Mouse (Mus musculus): ENCODE measurements at regions not wholly inside any gene's neighbourhood (a gene's known extent, or its start where the extent isn't known, plus 50 kb on each side); places are given as distances from the start of the nearest gene placed in this dataset.

DNA sequence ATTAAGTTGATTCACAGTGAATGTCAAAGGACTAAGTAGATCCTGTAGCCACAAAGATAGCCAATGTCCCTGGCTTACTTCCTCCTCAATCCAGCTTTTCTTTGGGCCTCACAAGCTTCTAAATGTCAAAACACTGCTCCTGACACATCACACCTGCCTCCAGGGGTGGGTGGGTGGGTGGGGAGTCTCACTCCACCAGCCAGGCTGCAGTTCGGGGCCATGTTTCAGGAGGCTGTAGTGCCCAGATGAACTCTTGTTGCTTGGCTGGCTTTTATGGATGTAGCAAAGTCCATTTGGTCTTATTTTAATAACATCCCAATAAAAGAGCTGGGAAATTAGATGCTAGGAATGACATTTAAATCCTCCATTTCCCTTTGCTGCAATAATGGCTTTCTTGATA is 94.5 kb upstream of the Nt5c1b start:
- 38% methylated on average over 1 of the region's 1 CpGs for WGBS
- no peak for ATAC-seq (ENCODE audit: insufficient number of reproducible peaks, insufficient read depth, low FRiP score, low TSS enrichment, low read depth)

DNA sequence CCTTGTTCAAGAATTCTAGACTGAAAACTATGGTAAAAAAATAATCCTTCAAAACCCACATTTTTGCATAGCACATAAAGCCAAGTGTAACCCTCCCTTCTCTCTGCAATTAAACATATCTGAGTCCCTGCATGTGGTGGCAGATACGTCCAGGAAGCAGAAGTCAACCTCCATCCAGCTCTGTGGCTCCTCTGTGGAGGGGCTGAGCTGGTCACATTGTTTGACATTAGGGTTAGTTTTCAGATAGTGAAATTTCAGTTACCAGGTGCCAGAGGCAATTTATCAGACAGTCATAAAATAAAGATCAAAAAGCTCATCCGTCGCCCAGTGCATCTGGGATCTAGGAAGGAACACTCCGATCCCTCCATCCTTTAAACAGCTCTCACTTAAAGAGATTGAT is 77.1 kb upstream of the Nt5c1b start:
- no peaks in the 10 kb centered on the region for H3K36me3 ChIP-seq
- no peak overlapping the region for H3K9ac ChIP-seq (replicated peaks)
- no peaks in the 10 kb centered on the region for H3K4me1 ChIP-seq (replicated peaks)
- no peak for ATAC-seq (ENCODE audit: insufficient number of reproducible peaks, insufficient read depth, low FRiP score, low TSS enrichment, low read depth)
- WGBS: 9% methylated on average over 4 of the region's 4 CpGs
- H3K4me3 ChIP-seq (replicated peaks): no peak overlapping the region
- no peaks in the 10 kb centered on the region for H3K9me3 ChIP-seq
- no peaks in the 10 kb centered on the region for H3K27me3 ChIP-seq
- no peak overlapping the region for H3K27ac ChIP-seq
- H3K4me2 ChIP-seq: no peak overlapping the region

More for the DNA sequence above, 94.5 kb upstream of the Nt5c1b start:
- Histone ChIP-seq H3K9me3 (no peaks in the 10 kb centered on the region), H3K27me3 (no peaks in the 10 kb centered on the region), H3K4me1 (replicated peaks) (no peaks in the 10 kb centered on the region), H3K27ac (no peak overlapping the region), H3K4me2 (no peak overlapping the region), H3K4me3 (replicated peaks) (no peak overlapping the region), H3K36me3 (no peaks in the 10 kb centered on the region), H3K9ac (replicated peaks) (no peak overlapping the region)

DNA sequence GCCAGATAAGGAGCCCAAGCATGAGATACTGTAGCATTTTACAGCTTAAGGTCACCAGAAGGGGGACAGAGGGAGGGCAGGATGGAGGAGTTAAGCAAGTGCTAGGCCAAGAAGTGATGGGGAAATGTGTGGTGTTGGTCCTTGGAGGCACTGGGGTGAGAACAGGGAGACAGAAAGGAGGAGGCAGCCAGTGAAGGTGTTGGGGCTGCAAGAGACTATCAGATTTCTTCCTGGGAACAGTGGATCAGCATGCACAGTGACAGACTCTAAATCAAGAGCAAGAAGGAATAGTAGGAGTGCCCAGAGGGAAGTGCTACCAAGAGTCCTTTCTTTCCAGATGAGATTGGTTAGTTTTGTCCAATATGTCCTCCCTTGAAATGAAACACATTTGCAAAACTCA is 63.8 kb upstream of the Nt5c1b start:
- no peak overlapping the region for H3K27ac ChIP-seq
- no peak overlapping the region for H3K4me2 ChIP-seq
- no peaks in the 10 kb centered on the region for H3K27me3 ChIP-seq
- no peak overlapping the region for H3K9ac ChIP-seq (replicated peaks)
- no peaks in the 10 kb centered on the region for H3K36me3 ChIP-seq
- H3K9me3 ChIP-seq: no peaks in the 10 kb centered on the region
- no peaks in the 10 kb centered on the region for H3K4me1 ChIP-seq (replicated peaks)
- H3K4me3 ChIP-seq (replicated peaks): no peak overlapping the region
- ATAC-seq (ENCODE audit: insufficient number of reproducible peaks, insufficient read depth, low FRiP score, low TSS enrichment, low read depth): no peak

All from limb, embryonic 12.5 days (tissue).